Mouse (Mus musculus) effector memory CD4-positive, alpha-beta T cell, adult 5 months (primary cell): Measurements from ENCODE around the gene Klhl28. TPM values are rescaled to one million over a fixed set of nuclear protein-coding genes. Genes with fewer than 3 reads are reported as not detected.

Experiments used
- polyA plus RNA-seq: library from polyadenylated mRNA; unstranded; fragments of 100-300 nt; shearing (Covaris generic); gene quantifications from one replicate; pipeline ENCODE4 v1.2.1, GENCODE M21; 2017

Gene Klhl28
- 21.6 TPM for polyA plus RNA-seq

DNA sequence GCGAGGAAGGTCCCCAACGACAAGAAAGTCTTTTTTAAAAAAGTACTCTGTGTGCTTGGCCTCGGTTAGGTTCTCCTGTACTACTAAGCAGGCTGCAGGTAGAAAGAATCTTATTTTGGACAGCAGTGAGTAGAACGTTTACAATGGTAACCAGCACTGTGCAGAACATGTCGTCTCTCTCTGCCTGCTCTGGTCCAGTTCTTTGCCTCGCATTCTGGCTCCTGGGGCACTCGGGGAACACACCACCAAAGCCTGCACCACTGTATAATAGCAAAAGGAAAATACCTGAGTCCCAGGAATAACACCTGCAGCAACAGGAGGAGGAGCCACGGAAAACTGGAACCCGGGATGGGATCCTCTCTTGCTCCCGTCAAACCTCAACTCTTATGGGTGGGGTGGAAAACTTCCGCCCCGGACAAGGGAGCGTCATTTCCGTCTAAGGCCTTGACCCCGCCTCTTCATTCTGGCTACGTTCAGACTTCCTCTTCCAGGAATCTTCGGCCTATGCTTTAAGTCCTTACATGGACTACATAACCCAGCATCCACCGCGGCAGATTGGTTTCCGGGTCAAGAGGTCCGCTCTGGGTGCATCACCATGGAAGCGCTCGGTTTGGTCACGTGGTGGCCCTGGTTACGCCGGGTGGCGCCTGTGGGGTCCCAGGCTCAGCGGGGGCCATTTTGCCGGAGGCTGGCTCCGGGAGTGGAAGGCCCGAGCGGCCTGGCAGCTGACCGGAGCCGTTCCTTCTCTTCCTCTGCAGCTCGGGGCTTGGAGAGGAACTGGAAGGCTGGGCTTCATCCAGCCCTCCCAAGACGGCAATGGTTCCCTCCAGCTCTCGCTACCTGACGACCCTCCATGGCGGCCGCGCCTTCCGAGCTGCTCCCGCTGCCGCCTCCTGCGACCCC lies at the start of gene Klhl28, which contains the start of gene Togaram1:
TSS of gene Klhl28 (minus strand) at position 411 of the 903 bp plus-strand sequence.
TSS of gene Togaram1 (plus strand) at position 681 of the 903 bp plus-strand sequence.

DNA sequence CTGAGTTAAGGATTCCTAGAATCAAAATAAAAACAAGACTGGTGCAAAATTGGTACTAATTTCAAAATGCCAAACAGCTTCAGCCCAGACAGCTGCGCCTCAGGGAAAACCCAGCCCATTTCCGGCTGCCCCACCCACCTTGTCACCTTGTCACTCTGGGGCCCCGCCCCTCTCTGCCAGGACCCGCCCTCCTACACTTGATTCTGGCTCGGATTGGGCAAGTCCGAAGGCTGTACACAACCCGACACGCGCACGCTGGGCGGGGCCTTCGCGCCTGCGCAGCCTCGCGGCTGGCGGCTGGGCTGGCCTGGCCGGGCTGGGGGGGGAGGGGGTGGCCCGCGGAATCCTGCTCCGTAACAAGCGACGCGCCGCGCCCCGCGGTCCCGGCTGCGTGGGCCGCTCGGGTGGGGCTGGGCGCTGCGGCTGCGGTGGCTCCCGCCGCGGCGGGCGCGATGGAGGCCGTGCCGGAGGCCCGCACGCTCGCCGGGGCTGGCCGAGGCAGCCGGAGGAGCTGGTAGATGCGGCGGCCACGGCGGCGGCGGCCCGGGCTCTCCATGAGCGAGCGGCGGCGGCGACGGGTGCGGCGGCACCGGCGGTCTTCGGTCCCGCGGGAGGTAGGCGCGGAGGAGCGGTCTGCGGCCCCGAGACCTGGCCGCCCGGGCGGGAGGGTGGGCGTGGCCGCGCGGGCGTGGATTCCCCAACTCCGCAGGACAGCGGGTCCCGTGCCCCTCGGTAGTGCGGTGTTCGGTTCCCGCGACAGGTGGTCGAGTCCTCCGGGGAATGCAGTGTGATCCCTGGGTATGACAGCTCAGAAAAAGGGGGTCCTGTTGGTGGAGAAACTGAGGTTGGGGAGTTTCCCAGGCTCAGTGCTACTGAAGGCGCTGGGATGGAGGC lies 47.5 kb downstream of the Klhl28 start, which contains the start of gene Gm527:
TSS of gene Gm527 (plus strand) at position 329 of the 894 bp plus-strand sequence.

Other genes starting within 250 kb of the Klhl28 start
- 15.2 TPM for gene Gm527, start 47.6 kb downstream of the Klhl28 start, polyA plus RNA-seq
- gene Togaram1, start 270 bp upstream of the Klhl28 start, polyA plus RNA-seq = 48.3 TPM
- gene Prpf39, start 70.8 kb upstream of the Klhl28 start, polyA plus RNA-seq = 89.4 TPM
- 172 TPM for gene Fkbp3, start 108.5 kb upstream of the Klhl28 start, polyA plus RNA-seq
- 13.4 TPM for gene Fancm, start 110.1 kb upstream of the Klhl28 start, polyA plus RNA-seq
- gene Mis18bp1, start 207.1 kb upstream of the Klhl28 start, polyA plus RNA-seq = 0.62 TPM